12 mouse cellular contexts compared by ENCODE assay signal in the genomic region with DNA sequence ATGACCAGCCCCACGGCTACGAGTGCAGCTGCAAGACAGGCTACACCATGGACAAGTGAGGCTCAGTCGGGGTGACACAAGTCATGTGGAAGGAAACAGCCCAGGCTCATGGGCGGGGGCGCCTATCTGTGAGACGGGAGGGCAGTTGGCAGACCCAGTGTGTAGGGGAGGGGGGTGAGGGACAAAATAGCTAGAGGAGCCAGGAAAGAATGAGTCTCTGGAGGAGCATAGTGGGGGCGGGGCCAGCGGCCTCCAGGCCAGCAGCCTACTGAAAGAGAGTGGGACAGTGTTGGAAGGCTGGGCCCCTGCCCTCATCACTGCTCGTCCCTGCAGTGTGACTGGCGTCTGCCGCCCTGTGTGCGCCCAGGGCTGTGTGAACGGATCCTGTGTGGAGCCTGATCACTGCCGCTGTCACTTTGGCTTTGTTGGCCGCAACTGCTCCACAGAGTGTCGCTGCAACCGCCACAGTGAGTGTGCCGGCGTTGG. TPM values are rescaled to one million over a fixed set of nuclear protein-coding genes. Genes with fewer than 3 reads are reported as not detected.
DNase-seq lines count a peak whose midpoint lies in the region; ATAC-seq and TF ChIP-seq lines count a peak whose summit lies in the region.
"Had no signal": no experiment of that assay in that cellular context is flagged by ENCODE, and none has a peak within 500 bp of the region (broad histone marks: within the 10 kb centered on the region; RNA-seq: fewer than 3 reads in every experiment).

No protein-coding gene starts in this region.

- 0 out of 2 replicates have a peak overlapping the region, but pooled peaks have one; percentile 17 for H3K9ac ChIP-seq in heart, embryonic 15.5 days
- no peak overlapping the region for H3K9ac ChIP-seq in midbrain, postnatal 0 days (replicated peaks; ENCODE audit: low read length, poor library complexity, severe bottlenecking)

- peak; percentile 28 for DNase-seq in kidney, postnatal 14 days
- DNase-seq in kidney, adult 2 months: no peak
- DNase-seq in embryonic facial prominence, embryonic 10.5 days (ENCODE audit: low spot score): no peak
- DNase-seq in midbrain, postnatal 0 days (ENCODE audit: low spot score): peak; percentile 75
- DNase-seq in adipocyte (ENCODE audit: low spot score): no peak
- DNase-seq in right cerebral cortex, postnatal 10 days (ENCODE audit: low spot score in 2 of 2): no peak
- DNase-seq in natural killer cell, adult 2 months (ENCODE audit: low spot score in 2 of 2): no peak
- DNase-seq: gastrocnemius, postnatal 25 days had no signal

- H3K27me3 ChIP-seq in kidney, adult 2 months (replicated peaks; ENCODE audit: control insufficient read depth, insufficient read depth, low read length): no peaks in the 10 kb centered on the region
- H3K27me3 ChIP-seq in embryonic facial prominence, embryonic 10.5 days (replicated peaks; ENCODE audit: low read depth, poor library complexity, severe bottlenecking): no peaks in the 10 kb centered on the region
- H3K27me3 ChIP-seq in heart, embryonic 15.5 days: no peaks in the 10 kb centered on the region
- H3K27me3 ChIP-seq in midbrain, postnatal 0 days (ENCODE audit: insufficient read depth, low read length): no peaks in the 10 kb centered on the region
- H3K27me3 ChIP-seq: Patski had no signal

- no peak for TF ChIP-seq CTCF in kidney, adult 2 months (conservative IDR thresholded peaks at IDR 0.05; ENCODE audit: insufficient read depth, insufficient read length, low read depth, low read length)
- no peak for TF ChIP-seq CTCF in midbrain, postnatal 0 days (IDR thresholded peaks at IDR 0.05)

- no peaks in the 10 kb centered on the region for H3K9me3 ChIP-seq in embryonic facial prominence, embryonic 10.5 days
- no peaks in the 10 kb centered on the region for H3K9me3 ChIP-seq in heart, embryonic 15.5 days (replicated peaks)
- no peaks in the 10 kb centered on the region for H3K9me3 ChIP-seq in midbrain, postnatal 0 days (ENCODE audit: low read length)

- no peaks in the 10 kb centered on the region for H3K36me3 ChIP-seq in kidney, adult 2 months (ENCODE audit: control insufficient read depth, insufficient read depth, low read length)
- H3K36me3 ChIP-seq in embryonic facial prominence, embryonic 10.5 days (replicated peaks): peaks cover 99% of the 10 kb centered on the region
- peaks cover 14% of the 10 kb centered on the region for H3K36me3 ChIP-seq in heart, embryonic 15.5 days
- H3K36me3 ChIP-seq in midbrain, postnatal 0 days (ENCODE audit: insufficient read depth, low read length): peaks cover 77% of the 10 kb centered on the region

- no peak overlapping the region for H3K4me3 ChIP-seq in kidney, adult 2 months (ENCODE audit: insufficient read depth, low read depth, low read length)
- no peak overlapping the region for H3K4me3 ChIP-seq in embryonic facial prominence, embryonic 10.5 days
- no peak overlapping the region for H3K4me3 ChIP-seq in heart, embryonic 15.5 days
- no peak overlapping the region for H3K4me3 ChIP-seq in midbrain, postnatal 0 days (ENCODE audit: low read depth, low read length)

- 0 out of 2 replicates have a peak overlapping the region, but pooled peaks have one; percentile 13 for H3K4me2 ChIP-seq in heart, embryonic 15.5 days
- H3K4me2 ChIP-seq in midbrain, postnatal 0 days (ENCODE audit: low read depth, low read length, poor library complexity, severe bottlenecking): no peak overlapping the region

- peak; percentile 53 for ATAC-seq in heart, embryonic 15.5 days (replicated peaks; ENCODE audit: insufficient number of reproducible peaks, insufficient read depth, low FRiP score, low read depth)
- peak; percentile 66 for ATAC-seq in midbrain, postnatal 0 days (ENCODE audit: low FRiP score)
- ATAC-seq: Patski had no signal

- TF ChIP-seq POLR2A in kidney, adult 2 months (IDR thresholded peaks at IDR 0.05; ENCODE audit: low read depth, low read length): no peak

- no peak overlapping the region for H3K27ac ChIP-seq in kidney, adult 2 months (ENCODE audit: insufficient read depth, low read depth, low read length)
- H3K27ac ChIP-seq in embryonic facial prominence, embryonic 10.5 days (replicated peaks): peak overlapping the region; percentile 41; the same call in 1 of the 2 replicates
- H3K27ac ChIP-seq in heart, embryonic 15.5 days: peak overlapping the region; percentile 47
- no peak overlapping the region for H3K27ac ChIP-seq in midbrain, postnatal 0 days (ENCODE audit: low read depth, low read length)

- WGBS in kidney, adult 2 months: 86% methylated on average over 19 of the region's 19 CpGs
- 72% methylated on average over 19 of the region's 19 CpGs for WGBS in embryonic facial prominence, embryonic 10.5 days
- 70% methylated on average over 19 of the region's 19 CpGs for WGBS in heart, embryonic 15.5 days
- 58% methylated on average over 17 of the region's 19 CpGs for WGBS in midbrain, postnatal 0 days

- no peaks in the 10 kb centered on the region for H3K4me1 ChIP-seq in kidney, adult 2 months (ENCODE audit: control insufficient read depth, insufficient read depth, low read length)
- H3K4me1 ChIP-seq in embryonic facial prominence, embryonic 10.5 days: peaks cover 14% of the 10 kb centered on the region
- H3K4me1 ChIP-seq in heart, embryonic 15.5 days (replicated peaks): peaks cover 8% of the 10 kb centered on the region
- no peaks in the 10 kb centered on the region for H3K4me1 ChIP-seq in midbrain, postnatal 0 days (ENCODE audit: insufficient read depth, low read length)

RNA-seq across cellular contexts. Expression of a gene that starts 10.8 kb away (rescaled TPM):
- polyA plus RNA-seq in kidney, adult 2 months (2012; rRNA removed): not detected in 2 replicates
- not detected in 2 replicates for polyA plus RNA-seq in embryonic facial prominence, embryonic 10.5 days (2016; fragmentation: Nextera tagmentation; extraction: Ambion mirVana)
- polyA plus RNA-seq in heart, embryonic 15.5 days (2015; fragmentation: Nextera tagmentation; extraction: Ambion mirVana): 0.22 and 1.1 TPM in 2 replicates
- total RNA-seq in midbrain, postnatal 0 days (2014; rRNA removed): not detected in 2 replicates
- polyA plus RNA-seq in midbrain, postnatal 0 days (2015; fragmentation: Nextera tagmentation; extraction: Ambion mirVana): not detected in 2 replicates
- total RNA-seq: gastrocnemius, postnatal 25 days had no signal
- polyA plus RNA-seq: limb, embryonic 11.5 days; Patski had no signal

RNA-seq across cellular contexts. Expression of a gene that starts 39.7 kb away (rescaled TPM):
- 63.4 and 63.8 TPM in 2 replicates for polyA plus RNA-seq in kidney, adult 2 months (2012; rRNA removed)
- polyA plus RNA-seq in embryonic facial prominence, embryonic 10.5 days (2016; fragmentation: Nextera tagmentation; extraction: Ambion mirVana): 7.8 and 11.6 TPM in 2 replicates
- polyA plus RNA-seq in heart, embryonic 15.5 days (2015; fragmentation: Nextera tagmentation; extraction: Ambion mirVana): 5.6 and 7.7 TPM in 2 replicates
- total RNA-seq in midbrain, postnatal 0 days (2014; rRNA removed): 10.6 and 11.6 TPM in 2 replicates
- polyA plus RNA-seq in midbrain, postnatal 0 days (2015; fragmentation: Nextera tagmentation; extraction: Ambion mirVana): 6.9 and 7.6 TPM in 2 replicates

RNA-seq across cellular contexts. Expression of a gene that starts 41.8 kb away (rescaled TPM):
- 23.5 and 29.8 TPM in 2 replicates for polyA plus RNA-seq in kidney, adult 2 months (2012; rRNA removed)
- polyA plus RNA-seq in embryonic facial prominence, embryonic 10.5 days (2016; fragmentation: Nextera tagmentation; extraction: Ambion mirVana): 17.6 and 17.7 TPM in 2 replicates
- 6.2 and 9.4 TPM in 2 replicates for polyA plus RNA-seq in heart, embryonic 15.5 days (2015; fragmentation: Nextera tagmentation; extraction: Ambion mirVana)
- total RNA-seq in midbrain, postnatal 0 days (2014; rRNA removed): 90.0 and 103 TPM in 2 replicates
- 15.3 and 15.6 TPM in 2 replicates for polyA plus RNA-seq in midbrain, postnatal 0 days (2015; fragmentation: Nextera tagmentation; extraction: Ambion mirVana)

RNA-seq across cellular contexts. Expression of a gene that starts 52.9 kb away (rescaled TPM):
- 0.28 and 0.35 TPM in 2 replicates for polyA plus RNA-seq in kidney, adult 2 months (2012; rRNA removed)
- polyA plus RNA-seq in embryonic facial prominence, embryonic 10.5 days (2016; fragmentation: Nextera tagmentation; extraction: Ambion mirVana): 0.85 and 1.0 TPM in 2 replicates
- 0.05 and 0.27 TPM in 2 replicates for polyA plus RNA-seq in heart, embryonic 15.5 days (2015; fragmentation: Nextera tagmentation; extraction: Ambion mirVana)
- 105 and 106 TPM in 2 replicates for total RNA-seq in midbrain, postnatal 0 days (2014; rRNA removed)
- polyA plus RNA-seq in midbrain, postnatal 0 days (2015; fragmentation: Nextera tagmentation; extraction: Ambion mirVana): 131 and 143 TPM in 2 replicates
- total RNA-seq: gastrocnemius, postnatal 25 days had no signal

RNA-seq across cellular contexts. Expression of a gene that starts 53.9 kb away (rescaled TPM):
- 0.11 and 0.18 TPM in 2 replicates for polyA plus RNA-seq in kidney, adult 2 months (2012; rRNA removed)
- 0.69 and 0.75 TPM in 2 replicates for polyA plus RNA-seq in embryonic facial prominence, embryonic 10.5 days (2016; fragmentation: Nextera tagmentation; extraction: Ambion mirVana)
- 0.28 and 0.51 TPM in 2 replicates for polyA plus RNA-seq in heart, embryonic 15.5 days (2015; fragmentation: Nextera tagmentation; extraction: Ambion mirVana)
- not detected in 2 replicates for total RNA-seq in midbrain, postnatal 0 days (2014; rRNA removed)
- 0.38 and 0.57 TPM in 2 replicates for polyA plus RNA-seq in midbrain, postnatal 0 days (2015; fragmentation: Nextera tagmentation; extraction: Ambion mirVana)
- total RNA-seq: gastrocnemius, postnatal 25 days had no signal
- polyA plus RNA-seq: testis, adult 2 months had no signal

Comparison
In these comparisons a context has a peak if more than half of its experiments do, and no peak if none do; other contexts are left out.
1. DNase-seq: peak in kidney, postnatal 14 days (single experiment) and midbrain, postnatal 0 days (single experiment); none in kidney, adult 2 months (single experiment), embryonic facial prominence, embryonic 10.5 days (single experiment), adipocyte (single experiment), right cerebral cortex, postnatal 10 days (0 of 2) and natural killer cell, adult 2 months (0 of 2).
2. H3K27ac ChIP-seq: peak in embryonic facial prominence, embryonic 10.5 days (single experiment) and heart, embryonic 15.5 days (single experiment); none in kidney, adult 2 months (single experiment) and midbrain, postnatal 0 days (single experiment).